Mouse (Mus musculus): ENCODE results near the gene Bud31.
"Not testable (repeated sequence)": the region's sequence is repeated elsewhere in the genome, so short reads cannot be mapped to it uniquely, and the experiment has no call there.

Bud31 gene

DNA sequence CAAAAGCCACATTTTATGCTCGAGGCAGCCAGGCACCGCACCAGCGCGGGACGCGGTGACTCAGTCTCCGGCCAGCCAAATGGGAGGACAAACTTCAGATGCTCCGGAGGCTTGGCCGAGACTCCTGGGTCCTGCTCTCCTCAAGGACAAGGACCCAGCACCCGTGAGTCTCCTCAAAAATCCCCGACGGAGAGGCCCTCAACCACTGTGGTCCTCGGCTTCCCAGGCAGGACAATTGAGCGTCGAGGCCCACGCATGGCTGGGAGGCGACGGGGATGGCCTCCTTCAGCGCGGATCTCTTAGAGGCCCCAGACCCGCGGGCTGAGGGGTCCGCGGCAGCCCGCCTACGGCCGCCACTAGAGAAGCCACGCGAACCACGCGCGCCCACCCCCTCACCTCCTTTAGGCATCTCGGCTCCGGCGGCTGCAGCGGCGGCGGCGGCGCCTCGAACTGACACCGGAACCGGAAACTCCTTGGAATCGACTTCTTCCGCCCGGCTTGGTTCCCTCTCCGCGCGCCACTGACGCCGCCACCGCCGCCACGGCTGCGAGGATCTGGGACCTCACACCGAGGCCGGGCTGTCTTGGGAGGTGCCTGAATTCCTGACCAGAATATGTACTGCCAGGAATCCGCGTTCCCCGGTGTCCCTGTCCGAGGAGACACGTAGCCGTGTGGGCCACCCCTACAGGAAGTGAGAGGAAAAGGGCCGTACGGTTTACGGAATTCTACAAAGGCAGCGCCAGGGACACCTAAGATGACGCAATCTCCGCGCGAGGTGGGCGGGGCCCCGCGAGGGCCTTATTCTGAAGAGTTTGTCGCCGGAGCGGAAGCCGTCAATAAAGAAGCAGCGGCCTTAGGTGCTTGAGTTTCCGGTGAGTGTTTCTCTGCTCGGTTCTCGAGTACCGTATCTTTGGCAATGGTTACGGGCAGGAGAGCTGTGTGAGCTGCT is at the start of gene Bud31, which contains the start of gene Pdap1:
Bud31 (plus strand) TSS at position 792 of the 949 bp plus-strand sequence.
Pdap1 (minus strand) TSS at position 668 of the 949 bp plus-strand sequence.
- peak; percentile 95 for DNase-seq

DNA sequence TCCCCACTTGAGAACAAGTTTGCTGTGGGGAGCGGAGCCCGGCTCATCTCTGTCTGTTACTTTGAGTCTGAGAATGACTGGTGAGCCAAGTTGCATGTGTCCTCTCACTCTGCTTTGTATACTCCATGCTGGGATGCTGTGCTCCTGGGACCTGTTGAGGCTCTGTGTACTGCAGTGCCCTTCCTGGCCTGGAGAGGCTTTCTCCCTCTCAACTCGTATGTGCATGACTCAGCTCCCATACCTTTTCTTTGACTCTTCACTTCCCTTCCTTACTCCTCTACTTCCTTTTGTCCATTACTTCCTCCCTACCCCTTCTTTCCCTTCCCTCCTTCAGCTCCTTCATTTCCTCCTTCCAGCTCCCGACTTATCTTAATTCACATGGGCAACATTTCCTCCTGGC is 44.0 kb upstream of the Bud31 start:
- no peak for DNase-seq

DNA sequence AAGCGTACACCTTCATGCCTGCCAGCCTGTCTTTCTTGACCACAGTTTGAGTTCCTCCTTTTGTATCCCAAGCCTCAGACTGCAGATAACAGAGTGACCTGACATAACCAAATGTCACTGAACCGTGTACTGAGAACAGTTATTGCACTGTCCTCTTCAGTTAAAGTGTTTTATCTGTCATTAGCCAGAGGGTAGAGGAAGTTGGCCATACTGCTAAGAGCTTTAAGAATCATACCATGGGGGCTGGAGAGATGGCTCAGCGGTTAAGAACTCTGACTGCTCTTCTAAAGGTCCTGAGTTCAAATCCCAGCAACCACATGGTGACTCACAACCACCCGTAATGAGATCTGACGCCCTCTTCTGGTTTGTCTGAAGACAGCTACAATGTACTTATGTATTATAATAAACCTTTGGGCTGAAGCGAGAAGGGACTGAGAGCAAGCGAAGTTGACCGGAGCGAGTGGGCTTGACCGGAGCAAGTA is 41.8 kb upstream of the Bud31 start:
- no peak for DNase-seq

DNA sequence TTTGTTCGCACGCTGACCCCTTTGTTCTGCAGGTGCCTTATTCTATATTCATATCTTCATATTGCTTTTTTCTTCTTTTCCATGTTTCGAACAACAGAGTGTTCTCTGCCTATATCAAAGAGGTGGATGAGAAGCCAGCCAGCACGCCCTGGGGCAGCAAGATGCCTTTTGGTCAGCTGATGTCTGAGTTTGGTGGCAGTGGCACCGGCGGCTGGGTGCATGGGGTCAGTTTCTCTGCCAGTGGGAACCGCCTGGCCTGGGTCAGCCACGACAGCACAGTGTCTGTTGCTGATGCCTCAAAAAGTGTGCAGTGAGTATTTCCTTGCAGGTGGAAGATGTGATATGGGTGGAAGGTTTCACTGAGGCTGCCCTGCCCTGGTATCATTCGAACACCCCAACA is 39.2 kb upstream of the Bud31 start:
- no peak for DNase-seq

DNA sequence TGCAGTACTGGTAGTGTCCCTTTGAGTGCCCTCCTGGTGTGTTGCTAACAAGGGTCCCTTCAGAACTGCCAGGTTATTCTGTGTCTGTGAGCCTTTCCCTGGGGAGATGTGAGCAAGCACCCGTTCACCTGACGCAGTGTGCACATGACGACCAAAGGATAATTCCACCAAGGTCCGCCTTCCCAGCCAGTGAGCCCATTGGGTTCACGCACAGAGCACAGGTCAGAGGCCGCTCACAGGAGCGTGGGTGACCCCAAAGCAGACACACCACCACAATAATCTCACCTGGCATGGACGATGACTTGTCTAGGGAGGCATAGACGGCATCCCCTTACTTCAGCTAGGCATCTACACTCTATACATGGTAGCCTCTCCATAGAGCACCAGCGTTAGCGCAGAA is 38.7 kb upstream of the Bud31 start:
- DNase-seq, result not testable (repeated sequence)

DNA sequence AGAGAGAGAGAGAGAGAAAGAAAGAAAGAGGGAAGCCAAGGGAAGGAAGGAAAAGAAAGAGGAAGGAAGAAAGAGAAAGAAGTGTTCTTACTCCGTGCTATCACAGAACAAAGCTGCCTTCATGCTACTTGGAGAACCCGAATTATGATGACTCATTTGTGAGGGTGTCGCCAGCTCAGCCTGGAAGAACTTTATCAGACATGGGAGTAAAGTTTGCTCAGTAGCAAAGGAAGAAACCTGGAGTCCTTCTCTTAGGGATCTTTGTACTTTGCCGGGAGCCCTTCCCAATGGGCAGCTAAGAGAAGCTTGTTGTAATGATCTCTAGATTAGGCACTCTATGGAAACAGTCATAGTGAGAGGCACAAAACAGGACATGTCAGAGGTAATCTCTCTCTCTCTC is 37.5 kb upstream of the Bud31 start:
- DNase-seq, result no peak

DNA sequence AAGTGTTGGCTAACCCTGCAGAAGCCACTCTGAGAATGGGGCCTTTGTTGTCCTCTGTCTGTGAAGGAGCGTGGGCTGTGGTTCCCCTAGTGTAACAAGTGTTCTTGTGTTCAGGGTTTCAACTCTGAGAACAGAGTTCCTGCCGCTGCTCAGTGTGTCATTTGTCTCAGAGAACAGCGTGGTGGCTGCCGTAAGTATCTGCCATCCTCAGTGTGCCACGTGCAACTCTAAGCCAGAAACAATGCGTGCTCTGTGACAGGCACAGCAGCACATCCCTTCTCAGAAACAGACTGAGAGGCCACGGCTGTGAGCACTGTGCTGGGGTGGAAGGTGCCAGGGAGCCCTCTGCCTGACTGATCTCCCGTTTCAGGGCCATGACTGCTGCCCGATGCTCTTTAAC is 35.8 kb upstream of the Bud31 start:
- no peak for DNase-seq

DNA sequence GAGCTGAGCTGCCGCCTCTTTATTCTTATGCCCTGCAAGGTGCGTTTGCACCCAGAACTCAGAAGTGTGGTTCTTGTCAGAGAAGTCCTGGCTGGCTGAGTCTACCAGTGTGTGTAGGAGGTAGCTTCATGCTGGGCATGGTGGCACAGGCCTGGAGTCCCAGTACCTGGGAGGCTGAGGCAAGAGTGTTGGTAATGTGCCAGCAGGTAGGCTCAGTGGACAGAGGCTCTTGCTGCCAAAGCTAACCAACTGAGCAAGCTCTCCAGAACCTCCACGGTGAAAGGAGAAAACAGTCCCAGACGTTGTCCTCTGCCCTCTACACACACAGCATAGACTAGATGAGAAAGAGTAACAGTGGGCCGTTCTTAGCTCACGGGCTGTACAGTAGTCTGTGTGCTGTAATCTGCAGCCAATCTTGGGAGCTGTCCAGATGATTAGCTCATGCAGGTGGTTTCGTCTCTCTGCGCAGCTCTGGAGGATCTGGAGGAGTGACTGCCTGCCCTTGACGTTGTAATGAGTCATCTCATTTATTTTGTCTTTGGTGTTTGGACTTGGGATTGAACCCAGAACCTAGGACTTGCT is 34.4 kb upstream of the Bud31 start:
- no peak for DNase-seq

DNA sequence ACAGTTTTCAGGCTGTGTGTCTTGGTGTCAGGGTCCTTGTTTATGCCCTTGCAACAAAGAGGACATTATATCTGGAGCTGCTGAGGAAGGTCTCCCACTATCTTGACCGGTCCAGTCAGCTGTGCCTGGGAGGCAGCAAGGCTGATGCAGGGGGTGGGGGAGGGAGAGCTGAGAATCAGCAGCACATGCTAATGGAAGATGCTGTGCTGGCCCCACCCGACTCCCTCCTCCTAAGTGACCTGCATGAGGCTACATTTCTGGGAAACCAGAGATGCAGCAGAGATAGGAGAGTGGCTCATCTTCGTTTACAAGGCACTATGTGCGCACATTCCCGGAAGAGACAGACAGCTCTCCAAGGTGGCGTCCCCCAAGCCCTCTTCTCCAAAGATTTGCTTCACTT is 29.8 kb upstream of the Bud31 start:
- DNase-seq, result no peak

DNA sequence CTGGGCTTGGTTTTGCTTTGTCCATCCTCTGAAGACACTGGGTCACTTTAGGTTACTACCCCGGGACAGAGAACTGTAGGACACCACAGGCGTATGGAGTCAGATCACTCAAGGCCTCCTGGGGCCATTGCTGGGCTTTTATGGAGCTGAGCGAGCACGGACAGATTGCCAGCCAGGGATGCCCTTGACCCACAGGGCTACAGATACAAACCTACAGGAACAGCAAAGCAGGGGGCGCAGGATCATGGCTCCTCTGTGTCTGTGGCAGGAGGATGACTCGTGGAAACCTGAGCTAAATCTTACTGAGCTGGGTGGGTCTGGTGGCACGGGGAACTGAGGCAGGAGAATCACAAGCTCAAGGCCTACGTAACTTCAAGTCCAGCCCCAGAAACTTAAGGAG is 27.6 kb upstream of the Bud31 start:
- DNase-seq, result no peak

DNA sequence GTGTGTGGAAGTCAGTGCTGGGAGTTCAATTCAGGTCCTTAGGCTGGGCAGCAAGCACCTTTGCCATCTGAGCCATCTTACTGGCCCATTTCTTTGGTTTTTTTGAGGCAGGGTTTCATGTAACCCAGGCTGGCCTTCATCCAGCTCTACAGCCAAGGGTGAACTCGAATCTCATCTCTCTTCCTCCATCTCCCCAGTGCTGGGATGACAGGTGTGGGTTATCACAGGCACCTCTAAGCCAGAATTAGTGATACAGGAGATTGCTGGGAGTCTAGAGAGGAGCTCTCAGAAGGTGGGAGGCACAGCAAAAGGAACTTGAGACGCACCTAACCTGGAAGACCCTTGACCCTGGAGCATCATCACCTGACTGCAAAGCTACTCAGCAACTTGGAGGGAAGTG is 26.7 kb upstream of the Bud31 start:
- DNase-seq, result no peak

DNA sequence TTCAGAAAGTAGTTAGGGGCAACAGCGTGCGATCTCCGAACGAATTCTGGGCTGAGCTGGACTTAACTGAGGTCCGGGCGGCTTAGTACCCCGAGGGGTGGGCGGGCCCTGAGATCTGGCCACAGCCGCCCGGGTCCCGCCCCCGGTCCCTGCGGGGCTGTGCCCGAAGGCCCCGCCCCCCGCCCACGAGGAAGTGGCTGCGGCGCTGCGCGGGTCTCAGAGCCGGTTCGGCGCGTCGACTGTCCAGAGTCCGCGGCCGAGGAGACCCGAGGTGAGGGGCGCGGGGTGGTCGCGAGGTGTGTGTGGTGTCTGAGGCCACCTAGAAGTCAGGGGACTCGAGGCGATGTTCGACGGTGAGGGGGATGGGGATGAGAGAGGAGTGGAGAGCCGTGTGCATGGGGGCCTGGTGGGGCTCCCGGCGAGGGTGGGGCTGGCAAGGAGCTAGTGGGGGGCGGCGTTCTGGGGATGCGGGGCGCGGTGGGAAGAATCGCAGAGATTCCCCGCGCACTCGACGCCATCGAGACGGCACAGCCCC is 26.0 kb upstream of the Bud31 start, which contains the start of gene Arpc1b:
Arpc1b (plus strand) TSS at position 145 of the 535 bp plus-strand sequence.
- DNase-seq, result peak; percentile 88

DNA sequence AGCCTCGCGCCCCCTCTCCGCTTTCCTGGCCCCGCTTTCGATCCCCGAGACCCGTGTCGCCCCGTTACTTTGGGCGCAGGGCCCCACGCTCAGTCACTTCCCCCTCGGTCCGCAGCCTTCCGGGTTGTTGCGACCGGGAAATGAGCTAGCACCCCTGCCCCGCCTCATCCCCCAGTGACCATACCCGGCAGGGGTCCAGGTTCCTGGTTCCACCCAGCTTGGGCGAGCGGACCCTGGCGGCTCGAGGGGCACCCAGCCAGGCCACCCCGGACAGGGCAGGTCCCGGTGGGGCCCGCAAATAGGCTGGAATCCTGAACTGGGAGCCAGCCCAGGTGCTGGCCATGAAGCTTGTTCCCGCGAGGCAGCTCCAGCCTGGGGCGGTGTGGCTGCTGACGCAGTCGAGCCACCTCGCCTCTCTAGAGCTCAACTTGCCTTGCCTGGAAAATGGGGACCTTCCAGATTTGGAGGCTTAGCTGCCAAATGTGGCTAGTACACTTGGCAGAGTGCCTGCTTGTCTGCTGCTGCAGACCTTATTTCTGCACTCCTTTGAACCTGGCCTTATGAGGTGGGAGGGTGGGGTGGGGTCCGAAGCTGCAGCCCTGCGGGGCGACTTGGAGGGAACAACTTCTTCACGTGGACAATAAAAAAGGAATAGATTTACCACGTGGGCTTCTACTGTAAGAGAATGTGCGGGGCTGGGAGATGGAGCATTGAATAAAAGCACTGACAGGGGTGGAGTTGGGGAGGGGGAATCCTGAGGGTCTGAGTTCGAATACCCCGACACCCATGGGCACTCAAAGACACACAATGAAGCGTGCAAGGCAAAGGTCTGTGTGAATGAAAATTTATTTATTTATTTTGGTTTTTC is 25.3 kb upstream of the Bud31 start:
- peak; percentile 76 for DNase-seq

DNA sequence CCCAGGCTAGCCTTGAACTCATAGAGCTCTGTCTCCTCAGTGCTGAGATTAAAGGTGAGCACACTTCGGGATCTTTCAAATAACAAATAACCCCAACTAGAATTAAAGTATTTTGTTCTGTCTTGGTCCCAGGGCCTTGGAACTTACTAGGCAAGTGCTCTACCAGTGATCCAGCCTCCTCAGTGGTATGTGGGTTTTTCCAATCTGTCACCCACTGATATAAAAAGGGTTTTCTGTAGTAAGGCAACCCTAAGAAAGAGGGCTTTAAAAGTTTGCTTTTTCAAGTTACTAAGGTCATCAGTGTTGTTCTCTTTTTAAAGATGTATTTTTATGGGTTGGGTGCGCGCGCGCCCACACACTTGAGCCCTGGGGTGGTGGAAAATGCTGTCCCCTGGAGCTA is 24.4 kb upstream of the Bud31 start:
- no peak for DNase-seq

DNA sequence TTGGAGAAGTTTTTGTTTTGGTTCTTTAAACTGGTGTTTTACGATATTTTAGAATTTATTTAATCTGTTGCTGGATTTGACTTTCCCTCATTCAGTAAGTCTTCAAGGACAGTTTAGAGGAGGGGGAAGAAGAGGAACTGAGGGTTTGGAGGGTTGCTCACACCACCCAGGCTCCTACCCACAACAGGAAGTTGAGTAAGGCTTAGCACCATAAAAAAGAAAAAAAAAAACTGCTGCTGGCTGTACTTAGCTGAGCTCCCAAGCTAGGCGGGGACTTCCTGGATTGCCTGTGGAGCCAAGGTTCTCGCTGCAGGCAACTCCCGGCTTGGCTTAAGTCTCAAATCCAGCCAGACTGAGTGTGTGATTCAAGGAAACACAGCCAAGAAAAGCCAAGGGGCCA is 23.8 kb upstream of the Bud31 start:
- peak; percentile 85 for DNase-seq

DNA sequence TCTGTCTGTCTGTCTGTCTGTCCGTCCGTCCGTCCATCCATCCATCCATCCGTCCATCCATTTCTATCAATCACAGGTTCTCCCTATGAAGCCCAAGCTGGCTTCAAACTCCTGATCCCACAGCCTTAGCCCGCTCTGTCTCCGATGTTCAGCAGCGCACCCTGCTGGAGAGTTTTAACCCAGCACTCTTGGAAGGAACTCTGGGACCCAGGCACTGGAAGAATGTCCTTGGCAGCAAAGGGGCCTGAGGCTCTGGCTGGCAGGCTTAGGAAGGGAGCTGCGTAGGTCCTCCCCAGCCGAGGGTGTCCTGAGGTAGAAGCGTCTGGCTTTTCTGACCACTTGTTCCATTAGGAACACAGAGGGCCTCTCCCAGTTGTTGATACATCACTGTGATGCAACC is 23.2 kb upstream of the Bud31 start:
- peak; percentile 67 for DNase-seq

DNA sequence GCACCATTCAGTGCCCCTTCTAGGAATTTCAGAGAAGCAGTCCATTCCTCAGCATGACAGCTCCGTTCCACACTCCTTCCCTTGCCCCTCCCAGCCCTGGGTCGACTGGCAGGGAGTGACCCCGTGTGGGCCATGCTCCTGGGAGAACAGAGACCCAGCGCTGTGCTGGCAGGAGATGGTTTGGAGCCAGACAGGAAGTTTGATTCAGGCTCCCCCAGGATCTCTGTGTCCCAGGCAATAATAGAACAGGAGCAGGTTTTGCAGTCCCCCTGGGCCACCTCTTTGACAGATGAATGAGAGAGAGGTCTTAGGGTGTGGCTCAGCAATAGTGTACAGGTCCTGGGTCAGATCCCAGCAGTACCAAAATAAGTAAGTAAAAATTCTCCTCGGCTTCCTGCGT is 22.2 kb upstream of the Bud31 start:
- peak; percentile 30 for DNase-seq

DNA sequence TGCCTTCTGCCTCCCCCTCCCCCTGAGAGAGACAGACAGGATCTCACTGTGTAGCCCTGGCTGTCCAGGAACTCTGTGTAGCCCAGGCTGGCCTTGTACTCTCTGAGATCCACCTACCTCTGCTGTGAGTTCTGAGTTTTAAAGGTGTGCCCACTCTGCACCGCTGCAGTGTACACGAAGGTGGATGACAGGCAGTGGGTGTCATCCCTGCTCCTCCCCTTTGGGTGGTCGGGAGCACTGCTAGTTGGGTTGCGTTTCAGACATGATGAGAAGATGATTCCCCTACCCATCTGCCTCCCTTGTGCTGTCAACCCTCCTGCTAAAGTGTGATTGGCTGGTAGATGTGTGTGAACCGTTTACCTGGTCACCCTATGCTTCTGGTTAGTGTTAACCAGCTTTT is 21.7 kb upstream of the Bud31 start:
- no peak for DNase-seq

DNA sequence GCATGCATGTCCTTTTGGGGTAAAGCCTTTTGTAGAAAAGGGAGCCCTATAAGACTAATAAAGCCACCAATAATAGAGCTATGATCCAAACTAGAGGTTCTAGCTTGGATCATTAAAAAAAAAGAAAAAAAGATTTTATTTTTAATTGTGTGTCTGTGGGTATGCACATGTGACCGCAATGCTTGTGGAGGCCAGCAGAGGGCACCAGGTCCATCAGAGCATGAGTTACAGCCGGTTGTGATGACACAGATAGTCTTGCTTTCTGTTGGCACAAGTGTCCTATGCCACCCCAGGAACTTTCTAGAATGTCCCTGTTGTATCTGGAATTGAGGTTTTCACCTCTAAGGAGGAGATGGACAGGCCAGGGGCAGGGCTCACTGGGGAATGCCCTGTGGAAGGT is 20.8 kb upstream of the Bud31 start:
- DNase-seq, result no peak

DNA sequence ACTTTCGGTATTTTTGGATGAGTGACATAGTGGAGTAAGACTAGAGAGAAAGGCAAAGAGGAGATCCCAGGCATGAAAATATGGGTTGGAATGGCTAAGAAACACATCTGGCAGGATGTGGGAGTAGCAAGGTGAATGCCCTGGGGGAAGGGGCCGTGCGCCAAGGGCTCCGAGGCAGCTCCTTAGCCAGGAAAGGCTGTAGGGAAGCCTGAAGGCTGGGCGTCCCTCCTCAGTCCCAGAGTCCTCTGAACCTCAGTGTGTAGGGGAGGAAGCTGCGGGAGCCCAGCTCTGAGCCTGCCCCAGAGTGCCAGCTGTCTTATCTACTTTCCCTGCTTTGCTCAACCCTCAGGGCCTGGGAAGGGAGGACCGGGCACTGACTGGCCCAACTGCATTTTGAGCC is 19.2 kb upstream of the Bud31 start:
- no peak for DNase-seq

DNA sequence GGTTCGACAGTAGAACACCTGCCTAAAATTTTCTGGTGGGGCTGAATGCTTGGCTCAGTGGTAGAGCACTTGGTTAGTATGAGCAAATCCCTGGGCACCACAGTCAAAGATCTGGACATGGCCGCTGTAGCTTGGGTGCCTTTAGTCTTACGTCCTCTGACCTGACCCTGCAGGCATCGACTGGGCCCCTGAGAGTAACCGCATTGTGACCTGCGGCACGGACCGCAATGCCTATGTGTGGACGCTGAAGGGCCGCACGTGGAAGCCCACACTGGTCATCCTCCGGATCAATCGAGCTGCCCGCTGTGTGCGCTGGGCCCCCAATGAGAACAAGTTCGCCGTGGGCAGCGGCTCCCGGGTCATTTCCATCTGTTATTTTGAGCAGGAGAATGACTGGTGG is 16.8 kb upstream of the Bud31 start:
- DNase-seq, result no peak

DNA sequence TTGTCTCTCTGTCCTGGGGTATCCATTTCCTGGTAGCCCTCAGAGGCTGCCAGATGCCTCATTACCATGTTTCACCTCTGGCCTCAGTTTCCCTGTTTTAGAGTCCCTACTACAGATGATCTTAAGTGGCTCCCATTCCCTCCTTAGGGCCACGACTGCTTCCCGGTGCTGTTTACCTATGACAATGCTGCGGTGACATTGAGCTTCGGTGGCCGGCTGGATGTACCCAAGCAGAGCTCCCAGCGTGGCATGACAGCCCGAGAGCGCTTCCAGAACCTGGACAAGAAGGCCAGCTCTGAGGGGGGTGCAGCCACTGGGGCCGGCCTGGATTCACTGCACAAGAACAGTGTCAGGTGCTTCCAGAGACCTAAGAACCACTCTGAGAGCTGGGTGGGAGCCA is 13.6 kb upstream of the Bud31 start:
- no peak for DNase-seq

DNA sequence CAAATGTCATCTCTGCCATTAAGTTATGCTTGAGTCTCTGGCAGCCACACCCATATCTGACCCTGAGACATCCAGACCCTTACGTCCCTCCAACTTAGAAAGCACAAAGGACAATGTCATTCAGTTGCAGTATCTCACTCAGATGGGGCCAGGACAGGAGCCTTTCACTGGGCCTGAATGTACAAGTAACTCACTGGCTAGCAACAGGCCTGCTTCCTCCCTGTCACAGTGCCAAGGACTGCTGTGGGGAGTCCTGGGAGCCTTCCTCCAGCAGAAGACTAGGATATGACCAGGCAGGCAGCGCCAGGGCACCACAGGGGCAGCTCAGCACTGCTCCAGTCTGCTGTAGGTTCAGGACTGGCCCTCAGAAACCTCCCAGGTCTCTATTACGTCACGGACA is 11.0 kb upstream of the Bud31 start:
- DNase-seq, result no peak

Measured in kidney, postnatal 14 days (tissue).